Mouse (Mus musculus) spleen, adult 12 weeks (tissue): ENCODE data around the gene Pgam2.
A peak's percentile ranks its signal among the peaks of the same experiment; 100 is the strongest.

ENCODE experiments used
- DNase-seq: peaks from one replicate; pipeline ENCODE4 v3.0.0; 2022; ENCODE audit warnings: low spot score

Gene Pgam2

GRCm38 (mm10) chr11:5766019-5766418 is 37.5 kb downstream of the Pgam2 start:
- DNase-seq: no peak

DNA sequence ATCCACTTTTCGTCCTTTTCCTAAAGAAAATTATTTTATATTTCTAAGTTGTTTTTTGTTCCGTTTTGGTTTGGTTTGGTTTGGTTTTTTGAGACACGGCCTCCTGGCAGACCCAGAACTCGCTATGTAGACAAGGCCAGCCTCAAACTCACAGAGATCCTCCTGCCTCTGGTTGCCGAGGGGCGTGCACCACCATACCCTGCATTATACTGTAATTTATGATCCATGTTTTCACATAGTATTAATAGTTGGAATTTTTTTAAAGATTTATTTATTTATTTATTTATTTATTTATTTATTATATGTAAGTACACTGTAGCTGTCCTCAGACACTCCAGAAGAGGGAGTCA is 40.9 kb downstream of the Pgam2 start:
- no peak for DNase-seq

- peak; percentile 81 for DNase-seq
Measured at GRCm38 (mm10) chr11:5761820-5762632, 41.5 kb downstream of the Pgam2 start, which contains the start of gene Urgcp. Gene Urgcp (minus strand): TSS chr11:5762376.

DNA sequence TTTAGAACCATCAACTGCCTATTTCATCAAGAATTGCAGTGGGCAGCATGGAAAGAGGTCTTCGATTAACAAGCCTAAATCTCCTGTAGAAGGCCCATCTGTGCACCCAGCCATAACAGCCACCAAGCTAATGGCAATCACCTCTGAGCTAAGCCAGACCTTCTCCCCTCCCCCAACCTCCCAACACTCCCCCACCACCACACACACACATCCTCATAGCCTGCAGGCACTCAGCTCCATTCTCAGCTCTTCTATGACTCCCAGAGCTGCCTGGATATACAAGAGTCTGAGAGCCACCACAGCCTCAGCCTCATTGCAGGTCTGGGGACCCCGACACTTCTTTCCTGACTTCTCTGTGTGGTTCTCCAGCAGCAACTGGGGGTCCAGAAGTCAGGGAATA is 49.8 kb downstream of the Pgam2 start:
- no peak for DNase-seq
